Mouse (Mus musculus): Measurements from ENCODE around the gene Polr2g.

Gene Polr2g

GRCm38 (mm10) chr19:8818301-8818798, 20.0 kb upstream of the Polr2g start:
- DNase-seq (ENCODE audit: low read depth, low spot score) = peak; percentile 43

GRCm38 (mm10) chr19:8817001-8817400, 18.6 kb upstream of the Polr2g start:
- no peak for DNase-seq (ENCODE audit: low read depth, low spot score)

- peak; percentile 33 for DNase-seq (ENCODE audit: low read depth, low spot score)
These were observed 17.4 kb upstream of the Polr2g start for GRCm38 (mm10) chr19:8815812-8816211.

GRCm38 (mm10) chr19:8806810-8807209, 8.4 kb upstream of the Polr2g start:
- DNase-seq (ENCODE audit: low read depth, low spot score) = no peak

GRCm38 (mm10) chr19:8803879-8804660, 5.7 kb upstream of the Polr2g start:
- peak; percentile 30 for DNase-seq (ENCODE audit: low read depth, low spot score)

- peak; percentile 67 for DNase-seq (ENCODE audit: low read depth, low spot score)
These were observed 4.9 kb upstream of the Polr2g start for GRCm38 (mm10) chr19:8803204-8803780.

- DNase-seq (ENCODE audit: low read depth, low spot score) = peak; percentile 100
These were observed 3.9 kb upstream of the Polr2g start, which contains the start of gene Zbtb3 for GRCm38 (mm10) chr19:8802130-8802821. Gene Zbtb3 (plus strand): TSS chr19:8802555.

GRCm38 (mm10) chr19:8798947-8799315, 554 bp upstream of the Polr2g start:
- DNase-seq (ENCODE audit: low read depth, low spot score) = peak; percentile 54

- DNase-seq (ENCODE audit: low read depth, low spot score) = no peak
These were observed 8.2 kb downstream of the Polr2g start for GRCm38 (mm10) chr19:8790171-8790570.

GRCm38 (mm10) chr19:8789171-8789570, 9.2 kb downstream of the Polr2g start:
- DNase-seq (ENCODE audit: low read depth, low spot score) = no peak

GRCm38 (mm10) chr19:8788521-8788920, 9.9 kb downstream of the Polr2g start:
- DNase-seq (ENCODE audit: low read depth, low spot score) = no peak

- peak; percentile 99 for DNase-seq (ENCODE audit: low read depth, low spot score)
These were observed 12.2 kb downstream of the Polr2g start, which contains the start of gene Taf6l for GRCm38 (mm10) chr19:8786008-8786781. Gene Taf6l (minus strand): TSS chr19:8786417.

GRCm38 (mm10) chr19:8774951-8775421, 23.4 kb downstream of the Polr2g start:
- DNase-seq (ENCODE audit: low read depth, low spot score) = peak; percentile 42

GRCm38 (mm10) chr19:8774086-8774835, 24.1 kb downstream of the Polr2g start, which contains the start of gene Tmem179b:
Gene Tmem179b (minus strand): TSS chr19:8774467.
- peak; percentile 97 for DNase-seq (ENCODE audit: low read depth, low spot score)

GRCm38 (mm10) chr19:8773409-8773808, 25.0 kb downstream of the Polr2g start:
- DNase-seq (ENCODE audit: low read depth, low spot score) = peak; percentile 22

- no peak for DNase-seq (ENCODE audit: low read depth, low spot score)
These were observed 25.4 kb downstream of the Polr2g start for GRCm38 (mm10) chr19:8772996-8773395.

GRCm38 (mm10) chr19:8770567-8771270, 27.7 kb downstream of the Polr2g start, which contains the start of gene Tmem223:
Gene Tmem223 (plus strand): TSS chr19:8770996.
- no peak for DNase-seq (ENCODE audit: low read depth, low spot score)

GRCm38 (mm10) chr19:8765562-8765961, 32.8 kb downstream of the Polr2g start:
- no peak for DNase-seq (ENCODE audit: low read depth, low spot score)

- no peak for DNase-seq (ENCODE audit: low read depth, low spot score)
These were observed 35.1 kb downstream of the Polr2g start for GRCm38 (mm10) chr19:8763276-8763675.

- no peak for DNase-seq (ENCODE audit: low read depth, low spot score)
These were observed 37.6 kb downstream of the Polr2g start for GRCm38 (mm10) chr19:8760757-8761156.

All from 3T3-L1 (cell line).